Mouse (Mus musculus) testis, adult 2 months (tissue): ENCODE data around the gene E2f6. TPM values are rescaled to one million over a fixed set of nuclear protein-coding genes. Genes with fewer than 3 reads are reported as not detected.
A peak's percentile ranks its signal among the peaks of the same experiment; 100 is the strongest.

Source experiments
- H3K27ac ChIP-seq: fragments of 200-500 bp; 2 replicates; pipeline ENCODE4 v1.5.1; 2012; ENCODE audit warnings: low read depth, low read length; ENCODE audit not compliant: control insufficient read depth, insufficient read depth
- H3K27me3 ChIP-seq: fragments of 200-500 bp; 2 replicates; pipeline ENCODE4 v1.6.1; 2012; ENCODE audit warnings: mild to moderate bottlenecking, low read length, moderate library complexity; ENCODE audit not compliant: control insufficient read depth, insufficient read depth
- H3K36me3 ChIP-seq: fragments of 200-500 bp; 2 replicates; pipeline ENCODE4 v1.6.1; 2012; ENCODE audit warnings: mild to moderate bottlenecking, low read length; ENCODE audit not compliant: control insufficient read depth, insufficient read depth
- H3K4me1 ChIP-seq: fragments of 200-500 bp; 2 replicates; pipeline ENCODE4 v1.6.1; 2012; ENCODE audit warnings: low read length; ENCODE audit not compliant: control insufficient read depth, insufficient read depth
- H3K4me3 ChIP-seq: fragments of 200-500 bp; 2 replicates; pipeline ENCODE4 v1.5.1; 2012; ENCODE audit warnings: low read depth, mild to moderate bottlenecking, low read length, moderate library complexity, mixed read lengths; ENCODE audit not compliant: control insufficient read depth
- CTCF ChIP-seq: fragments of 200-500 bp; IDR thresholded peaks from 2 replicates; pipeline ENCODE4 v1.5.1; 2012; ENCODE audit warnings: low read depth, mild to moderate bottlenecking, inconsistent platforms, low read length, moderate library complexity; ENCODE audit not compliant: control insufficient read depth, insufficient read depth, insufficient replicate concordance
- POLR2A ChIP-seq: fragments of 200-500 bp; IDR thresholded peaks from 2 replicates; pipeline ENCODE4 v1.6.1; 2012; ENCODE audit warnings: low read depth, mild to moderate bottlenecking, inconsistent platforms, low read length, moderate library complexity; ENCODE audit not compliant: control insufficient read depth
- polyA plus RNA-seq: library from polyadenylated mRNA; depleted of rRNA; stranded (reverse); fragments of >200 nt; gene quantifications from 2 replicates; pipeline ENCODE4 v1.2.3, GENCODE M21; 2012

The E2f6 gene
- polyA plus RNA-seq, 1 experiment = 5.0 TPM

GRCm38 (mm10) chr12:16800259-16800958 is 10.4 kb upstream of the E2f6 start, which contains the start of gene Greb1:
Greb1 (minus strand) TSS chr12:16800886.
- Histone ChIP-seq H3K27ac (no peak within 1 kb of the TSS), H3K27me3 (no peaks in the 10 kb centered on the region), H3K36me3 (no peaks in the 10 kb centered on the region), H3K4me3 (peak within 1 kb of the TSS; percentile 74), H3K4me1 (peaks cover 2% of the 10 kb centered on the region; the same call in 1 of the 2 replicates)
- TF ChIP-seq POLR2A = no peak
- no peak for TF ChIP-seq CTCF

GRCm38 (mm10) chr12:16800959-16801315 is 9.8 kb upstream of the E2f6 start:
- Histone ChIP-seq H3K27ac (no peak overlapping the region), H3K4me3 (peak overlapping the region; percentile 28), H3K4me1 (peaks cover 2% of the 10 kb centered on the region; the same call in 1 of the 2 replicates), H3K27me3 (no peaks in the 10 kb centered on the region), H3K36me3 (no peaks in the 10 kb centered on the region)
- TF ChIP-seq CTCF = no peak
- TF ChIP-seq POLR2A = no peak

- Histone ChIP-seq H3K4me1 (peaks cover 2% of the 10 kb centered on the region; the same call in 1 of the 2 replicates), H3K27me3 (no peaks in the 10 kb centered on the region), H3K4me3 (no peak overlapping the region), H3K36me3 (no peaks in the 10 kb centered on the region), H3K27ac (no peak overlapping the region)
- no peak for TF ChIP-seq CTCF
- no peak for TF ChIP-seq POLR2A
Observed at GRCm38 (mm10) chr12:16803237-16803955, 7.4 kb upstream of the E2f6 start.

- Histone ChIP-seq H3K4me3 (no peak overlapping the region), H3K27me3 (no peaks in the 10 kb centered on the region), H3K4me1 (peaks cover 2% of the 10 kb centered on the region; the same call in 1 of the 2 replicates), H3K36me3 (no peaks in the 10 kb centered on the region), H3K27ac (no peak overlapping the region)
- no peak for TF ChIP-seq CTCF
Observed at GRCm38 (mm10) chr12:16803956-16804430, 6.8 kb upstream of the E2f6 start.

GRCm38 (mm10) chr12:16805511-16805910 is 5.3 kb upstream of the E2f6 start:
- Histone ChIP-seq H3K4me3 (no peak overlapping the region), H3K27ac (no peak overlapping the region), H3K36me3 (no peaks in the 10 kb centered on the region), H3K4me1 (no peaks in the 10 kb centered on the region), H3K27me3 (no peaks in the 10 kb centered on the region)
- TF ChIP-seq CTCF (peak; percentile 23; the same call in 1 of the 2 replicates), POLR2A (no peak)

- H3K36me3 ChIP-seq = no peaks in the 10 kb centered on the region
- H3K27ac ChIP-seq = no peak overlapping the region
- H3K27me3 ChIP-seq = no peaks in the 10 kb centered on the region
- TF ChIP-seq CTCF (no peak; the same call in 1 of the 2 replicates), POLR2A (no peak)
- H3K4me3 ChIP-seq = no peak overlapping the region
- H3K4me1 ChIP-seq = peaks cover 5% of the 10 kb centered on the region
Observed at GRCm38 (mm10) chr12:16808045-16808444, 2.7 kb upstream of the E2f6 start.

- TF ChIP-seq CTCF (no peak), POLR2A (0 out of 2 replicates have a peak, but pooled peaks have one; percentile 6)
- H3K4me3 ChIP-seq = peak overlapping the region; percentile 78
- H3K27me3 ChIP-seq = no peaks in the 10 kb centered on the region
- H3K36me3 ChIP-seq = no peaks in the 10 kb centered on the region
- H3K4me1 ChIP-seq = peaks cover 5% of the 10 kb centered on the region
- no peak overlapping the region for H3K27ac ChIP-seq
Observed at GRCm38 (mm10) chr12:16811477-16811876, 714 bp downstream of the E2f6 start.
